Mouse (Mus musculus) forebrain, postnatal 0 days (tissue): ENCODE measurements around the gene Mup5. TPM values are rescaled to one million over a fixed set of nuclear protein-coding genes. Genes with fewer than 3 reads are reported as not detected.

Experiments used
- ATAC-seq: fragments of 200-750 bp; cut with Nextera tagmentation; 2 replicates; pipeline ENCODE4 v1.8.0; 2017; ENCODE audit warnings: mild to moderate bottlenecking, moderate library complexity
- DNase-seq: peaks from one replicate; pipeline ENCODE4 v3.0.0-alpha.2; 2015
- H3K27ac ChIP-seq: fragments of 300-500 bp; sonication (generic); 2 replicates; pipeline ENCODE4 v1.5.1; 2014; ENCODE audit warnings: low read depth, mild to moderate bottlenecking, antibody characterized with exemption, low read length, moderate library complexity, mixed read lengths
- H3K27me3 ChIP-seq: fragments of 300-500 bp; sonication (generic); 2 replicates; pipeline ENCODE4 v1.6.1; 2014; ENCODE audit warnings: mild to moderate bottlenecking, low read length, mixed read lengths; ENCODE audit not compliant: insufficient read depth
- H3K36me3 ChIP-seq: fragments of 300-500 bp; sonication (generic); 2 replicates; pipeline ENCODE4 v1.6.1; 2014; ENCODE audit warnings: mild to moderate bottlenecking, moderate library complexity; ENCODE audit not compliant: insufficient read depth
- H3K4me1 ChIP-seq: fragments of 300-500 bp; sonication (generic); 2 replicates; pipeline ENCODE4 v1.6.1; 2014; ENCODE audit warnings: antibody characterized with exemption; ENCODE audit not compliant: insufficient read depth
- H3K4me2 ChIP-seq: fragments of 300-500 bp; sonication (generic); 2 replicates; pipeline ENCODE4 v1.6.1; 2014; ENCODE audit warnings: low read depth, mild to moderate bottlenecking, moderate library complexity
- H3K4me3 ChIP-seq: fragments of 300-500 bp; sonication (generic); 2 replicates; pipeline ENCODE4 v1.5.1; 2014; ENCODE audit warnings: low read depth, low read length, mixed read lengths
- H3K9ac ChIP-seq: fragments of 300-500 bp; sonication (generic); 2 replicates; pipeline ENCODE4 v1.6.1; 2014; ENCODE audit warnings: mild to moderate bottlenecking
- H3K9me3 ChIP-seq: fragments of 300-500 bp; sonication (generic); 2 replicates; pipeline ENCODE4 v1.6.1; 2016; ENCODE audit warnings: low read length
- CTCF ChIP-seq: sonication (generic); IDR thresholded peaks from 2 replicates; pipeline ENCODE4 v1.5.1; 2016; ENCODE audit warnings: antibody characterized with exemption, control low read depth, low read depth
- WGBS: fragments of 180-500 bp; shearing (Covaris S2); extraction: QIAGEN DNeasy Blood & Tissue Kit; methylation state at CpG from one replicate; pipeline ENCODE4 v1.1.7; 2014; 5-methylcytosine and 5-hydroxymethylcytosine counted together
- polyA plus RNA-seq: library from polyadenylated mRNA; unstranded; fragments of >200 nt; fragmentation: Nextera tagmentation; extraction: Ambion mirVana; gene quantifications from 2 replicates; pipeline ENCODE4 v1.2.1, GENCODE M21; 2015
- total RNA-seq: library from RNA; depleted of rRNA; stranded (reverse); fragments of >200 nt; gene quantifications from 2 replicates; pipeline ENCODE4 v1.2.3, GENCODE M21; 2014; rRNA removed

Gene Mup5
- total RNA-seq: not detected in 2 replicates
- polyA plus RNA-seq: not detected in 2 replicates

- 72% methylated on average over 4 of the region's 4 CpGs for whole genome bisulfite sequencing
- ATAC-seq (no peak), DNase-seq (no peak)
- Histone ChIP-seq H3K27ac (no peak within 1 kb of the TSS), H3K36me3 (no peaks in the 10 kb centered on the region), H3K4me2 (no peak within 1 kb of the TSS), H3K9ac (no peak within 1 kb of the TSS), H3K9me3 (no peaks in the 10 kb centered on the region), H3K4me3 (no peak within 1 kb of the TSS), H3K27me3 (no peaks in the 10 kb centered on the region), H3K4me1 (no peaks in the 10 kb centered on the region)
- no peak for TF ChIP-seq CTCF
These were observed at the start of gene Mup5 for GRCm38 (mm10) chr4:61834952-61835708. Gene Mup5, minus strand, starts transcription at chr4:61835233.

- ATAC-seq (no peak), DNase-seq (no peak)
- Histone ChIP-seq H3K4me2 (no peak overlapping the region), H3K36me3 (no peaks in the 10 kb centered on the region), H3K27ac (no peak overlapping the region), H3K9me3 (no peaks in the 10 kb centered on the region), H3K4me3 (no peak overlapping the region), H3K4me1 (no peaks in the 10 kb centered on the region), H3K9ac (no peak overlapping the region), H3K27me3 (no peaks in the 10 kb centered on the region)
- 43% methylated on average over 4 of the region's 4 CpGs for WGBS
- TF ChIP-seq CTCF: peak; percentile 37
These were observed 23.1 kb upstream of the Mup5 start for GRCm38 (mm10) chr4:61858160-61858559.

- WGBS: 94% methylated on average over 18 of the region's 18 CpGs
- ATAC-seq: no peak
These were observed 21.0 kb upstream of the Mup5 start for GRCm38 (mm10) chr4:61855831-61856698.

GRCm38 (mm10) chr4:61855344-61855743 is 20.3 kb upstream of the Mup5 start:
- H3K36me3 ChIP-seq: no peaks in the 10 kb centered on the region
- H3K4me2 ChIP-seq: no peak overlapping the region
- DNase-seq (no peak), ATAC-seq (no peak)
- no peaks in the 10 kb centered on the region for H3K9me3 ChIP-seq
- TF ChIP-seq CTCF: no peak
- no peak overlapping the region for H3K4me3 ChIP-seq
- H3K27me3 ChIP-seq: no peaks in the 10 kb centered on the region
- no peak overlapping the region for H3K27ac ChIP-seq
- WGBS: 86% methylated on average over 6 of the region's 6 CpGs
- no peak overlapping the region for H3K9ac ChIP-seq
- no peaks in the 10 kb centered on the region for H3K4me1 ChIP-seq

More at GRCm38 (mm10) chr4:61855831-61856698, 21.0 kb upstream of the Mup5 start:
- Histone ChIP-seq H3K9me3 (no peaks in the 10 kb centered on the region), H3K4me3 (no peak overlapping the region), H3K27me3 (no peaks in the 10 kb centered on the region), H3K36me3 (no peaks in the 10 kb centered on the region), H3K9ac (no peak overlapping the region), H3K27ac (no peak overlapping the region), H3K4me1 (no peaks in the 10 kb centered on the region), H3K4me2 (no peak overlapping the region)
- DNase-seq: no peak
- TF ChIP-seq CTCF: no peak

GRCm38 (mm10) chr4:61844758-61845455 is 9.9 kb upstream of the Mup5 start:
- ATAC-seq (no peak), DNase-seq (no peak)
- H3K36me3 ChIP-seq: no peaks in the 10 kb centered on the region
- H3K4me3 ChIP-seq: no peak overlapping the region
- no peaks in the 10 kb centered on the region for H3K27me3 ChIP-seq
- H3K9ac ChIP-seq: no peak overlapping the region
- no peak overlapping the region for H3K27ac ChIP-seq
- H3K4me2 ChIP-seq: no peak overlapping the region
- 0 out of 2 replicates have a peak, but pooled peaks cover 4% of the 10 kb centered on the region for H3K9me3 ChIP-seq
- TF ChIP-seq CTCF: no peak
- no peaks in the 10 kb centered on the region for H3K4me1 ChIP-seq
- 90% methylated on average over 5 of the region's 5 CpGs for WGBS

- Histone ChIP-seq H3K9me3 (no peaks in the 10 kb centered on the region), H3K9ac (no peak overlapping the region), H3K4me1 (no peaks in the 10 kb centered on the region), H3K4me2 (no peak overlapping the region), H3K36me3 (no peaks in the 10 kb centered on the region), H3K4me3 (no peak overlapping the region), H3K27ac (no peak overlapping the region), H3K27me3 (no peaks in the 10 kb centered on the region)
- ATAC-seq: no peak
- no peak for DNase-seq
- 76% methylated on average over 4 of the region's 4 CpGs for WGBS
- no peak for TF ChIP-seq CTCF
These were observed 5.8 kb downstream of the Mup5 start for GRCm38 (mm10) chr4:61829211-61829610.
